10 mouse cellular contexts compared by ENCODE assay signal in genomic region chr9:63711580-63712230, GRCm38 (mm10). TPM values are rescaled to one million over a fixed set of nuclear protein-coding genes. Genes with fewer than 3 reads are reported as not detected.
A peak's percentile ranks its signal among the peaks of the same experiment; 100 is the strongest.
DNase-seq lines count a peak whose midpoint lies in the region; ATAC-seq and TF ChIP-seq lines count a peak whose summit lies in the region.
"Had no signal": no experiment of that assay in that cellular context is flagged by ENCODE, and none has a peak within 500 bp of the region (broad histone marks: within the 10 kb centered on the region; RNA-seq: fewer than 3 reads in every experiment).

No protein-coding gene starts in this region.

- no peak overlapping the region for H3K27ac ChIP-seq in heart, adult 2 months
- H3K27ac ChIP-seq in heart, postnatal 0 days (ENCODE audit: low read depth): no peak overlapping the region

- peak; percentile 41 to 50 for DNase-seq in heart, adult 2 months
- DNase-seq in heart, adult 8-10 months (ENCODE audit: low spot score): no peak
- peak; percentile 91 to 93 for DNase-seq in adrenal gland, adult (ENCODE audit: inconsistent age in 2 of 2, low spot score in 1 of 2)
- DNase-seq in heart, postnatal 0 days (ENCODE audit: low spot score): no peak
- DNase-seq in lung, postnatal 14 days: peak; percentile 55
- DNase-seq in right cerebral cortex, postnatal 10 days (ENCODE audit: low spot score in 2 of 2): no peak
- DNase-seq in cerebellum, postnatal 25 days: no peak
- DNase-seq: cerebellum, adult 11 months; right cerebral cortex, postnatal 14 days had no signal

- TF ChIP-seq CTCF in heart, adult 2 months (IDR thresholded peaks at IDR 0.05): no peak
- TF ChIP-seq CTCF in heart, postnatal 0 days (IDR thresholded peaks at IDR 0.05; ENCODE audit: low read depth): no peak

- no peak for TF ChIP-seq POLR2A in heart, adult 2 months (IDR thresholded peaks at IDR 0.05; ENCODE audit: insufficient read depth, low read depth, low read length)

- no peak overlapping the region for H3K4me2 ChIP-seq in heart, postnatal 0 days (ENCODE audit: low read depth, low read length)

- no peak overlapping the region for H3K4me3 ChIP-seq in heart, adult 2 months
- H3K4me3 ChIP-seq in heart, postnatal 0 days (ENCODE audit: low read depth, low read length): no peak overlapping the region

- H3K4me1 ChIP-seq in heart, adult 2 months (ENCODE audit: control insufficient read depth, insufficient read depth, low read length): peaks cover 27% of the 10 kb centered on the region
- H3K4me1 ChIP-seq in heart, postnatal 0 days (ENCODE audit: control insufficient read depth, insufficient read depth): peaks cover 32% of the 10 kb centered on the region

- 0 out of 2 replicates have a peak, but pooled peaks cover 1% of the 10 kb centered on the region for H3K79me2 ChIP-seq in heart, adult 2 months (replicated peaks; ENCODE audit: control insufficient read depth, insufficient read depth, low read length)

- H3K36me3 ChIP-seq in heart, adult 2 months (ENCODE audit: control insufficient read depth, insufficient read depth, low read length): no peaks in the 10 kb centered on the region
- no peaks in the 10 kb centered on the region; the same call in 1 of the 2 replicates for H3K36me3 ChIP-seq in heart, postnatal 0 days (replicated peaks; ENCODE audit: control insufficient read depth, insufficient read depth, low read length)

- H3K9ac ChIP-seq in heart, adult 2 months (ENCODE audit: low read depth, low read length): no peak overlapping the region
- H3K9ac ChIP-seq in heart, postnatal 0 days (replicated peaks; ENCODE audit: low read depth, low read length): no peak overlapping the region

- H3K27me3 ChIP-seq in heart, adult 2 months (ENCODE audit: control insufficient read depth, insufficient read depth, low read length): no peaks in the 10 kb centered on the region
- no peaks in the 10 kb centered on the region for H3K27me3 ChIP-seq in heart, postnatal 0 days (ENCODE audit: control insufficient read depth, insufficient read depth, low read length)

- no peaks in the 10 kb centered on the region for H3K9me3 ChIP-seq in heart, postnatal 0 days (replicated peaks; ENCODE audit: control insufficient read depth, low read length)

- 0 out of 2 replicates have a peak, but pooled peaks have one; percentile 28 for TF ChIP-seq EP300 in heart, adult 2 months (IDR thresholded peaks at IDR 0.05; ENCODE audit: insufficient read depth, low read depth, low read length)
- no peak for TF ChIP-seq EP300 in heart, postnatal 0 days (IDR thresholded peaks at IDR 0.05; ENCODE audit: low read depth)

- ATAC-seq in heart, postnatal 0 days (ENCODE audit: insufficient read depth, low read depth): peak; percentile 17; the same call in 1 of the 2 replicates
- no peak for ATAC-seq in erythroblast, adult 5-6 weeks (replicated peaks; ENCODE audit: low FRiP score, poor library complexity, severe bottlenecking)

- intact Hi-C loops in heart, adult 2 months (cut with DNase I): no loop called here

- 77% methylated on average over 13 of the region's 13 CpGs for WGBS in heart, adult 2 months
- WGBS in heart, postnatal 0 days: 52% methylated on average over 13 of the region's 13 CpGs

RNA-seq across cellular contexts. Expression of gene Smad3, which starts 46.1 kb away (rescaled TPM):
- total RNA-seq in heart, adult 2 months (2021): 10 to 100 TPM; 12.4 to 13.0 TPM
- 18.4 and 24.0 TPM in 2 replicates for polyA plus RNA-seq in heart, adult 2 months (2012; rRNA removed)
- total RNA-seq in heart, adult 8-10 months (2022): 10 to 100 TPM; 10.1 to 14.1 (median 12.5) TPM
- total RNA-seq in heart, postnatal 0 days (2014; rRNA removed; ENCODE audit: low replicate concordance): 25.9 and 30.2 TPM in 2 replicates
- 6.0 and 6.4 TPM in 2 replicates for polyA plus RNA-seq in heart, postnatal 0 days (2015; fragmentation: Nextera tagmentation; extraction: Ambion mirVana)
- 3.5 and 14.6 TPM in 2 replicates for total RNA-seq in erythroblast, adult 5-6 weeks (2015; ENCODE audit: low replicate concordance)
- 2.7 and 2.8 TPM in 2 replicates for total RNA-seq in erythroblast, adult 5-6 weeks (2017; ENCODE audit: low replicate concordance)

Comparison
In these comparisons a context has a peak if more than half of its experiments do, and no peak if none do; other contexts are left out.
1. DNase-seq: peak in heart, adult 2 months (2 of 2), adrenal gland, adult (2 of 2) and lung, postnatal 14 days (single experiment); none in heart, adult 8-10 months (single experiment), heart, postnatal 0 days (single experiment), right cerebral cortex, postnatal 10 days (0 of 2) and cerebellum, postnatal 25 days (0 of 2).